Mouse (Mus musculus) stomach, postnatal 0 days (tissue): ENCODE measurements around the gene Arntl. TPM values are rescaled to one million over a fixed set of nuclear protein-coding genes. Genes with fewer than 3 reads are reported as not detected.
A peak's percentile ranks its signal among the peaks of the same experiment; 100 is the strongest.

Experiments used
- ATAC-seq: fragments of 200-750 bp; cut with Nextera tagmentation; 2 replicates; pipeline ENCODE4 v1.8.0; 2017; ENCODE audit not compliant: low FRiP score, low TSS enrichment
- DNase-seq: peaks from one replicate; pipeline ENCODE4 v3.0.0-alpha.2; 2016; ENCODE audit warnings: low spot score
- H3K27ac ChIP-seq: fragments of 300-500 bp; sonication (generic); replicated peaks from 2 replicates; pipeline ENCODE4 v1.5.1; 2014; ENCODE audit warnings: mild to moderate bottlenecking, control low read depth
- H3K27me3 ChIP-seq: fragments of 300-500 bp; sonication (generic); 2 replicates; pipeline ENCODE4 v1.6.1; 2014; ENCODE audit warnings: low read length; ENCODE audit not compliant: control insufficient read depth, insufficient read depth
- H3K36me3 ChIP-seq: fragments of 300-500 bp; sonication (generic); 2 replicates; pipeline ENCODE4 v1.6.1; 2014; ENCODE audit warnings: low read length, mixed read lengths; ENCODE audit not compliant: control insufficient read depth, insufficient read depth
- H3K4me1 ChIP-seq: fragments of 300-500 bp; sonication (generic); replicated peaks from 2 replicates; pipeline ENCODE4 v1.6.1; 2014; ENCODE audit warnings: antibody characterized with exemption; ENCODE audit not compliant: control insufficient read depth, insufficient read depth
- H3K4me2 ChIP-seq: fragments of 300-500 bp; sonication (generic); replicated peaks from 2 replicates; pipeline ENCODE4 v1.6.1; 2014; ENCODE audit warnings: low read depth, mild to moderate bottlenecking, control low read depth, moderate library complexity
- H3K4me3 ChIP-seq: fragments of 300-500 bp; sonication (generic); 2 replicates; pipeline ENCODE4 v1.5.1; 2014; ENCODE audit warnings: low read depth, low read length, control low read depth
- H3K9ac ChIP-seq: fragments of 300-500 bp; sonication (generic); 2 replicates; pipeline ENCODE4 v1.6.1; 2014; ENCODE audit warnings: mild to moderate bottlenecking, low read length, control low read depth, mixed read lengths
- H3K9me3 ChIP-seq: fragments of 300-500 bp; sonication (generic); 2 replicates; pipeline ENCODE4 v1.6.1; 2016; ENCODE audit warnings: low read length; ENCODE audit not compliant: control insufficient read depth
- CTCF ChIP-seq: IDR thresholded peaks from 2 replicates; pipeline ENCODE4 v1.5.1; 2016; ENCODE audit warnings: antibody characterized with exemption, low read depth, mild to moderate bottlenecking, moderate library complexity
- EP300 ChIP-seq: optimal IDR thresholded peaks from 2 replicates; pipeline ENCODE3; 2016; ENCODE audit warnings: antibody characterized with exemption
- whole genome bisulfite sequencing: fragments of 180-500 bp; shearing (Covaris S2); extraction: QIAGEN DNeasy Blood & Tissue Kit; methylation state at CpG from one replicate; pipeline ENCODE4 v1.1.7; 2014; 5-methylcytosine and 5-hydroxymethylcytosine counted together
- polyA plus RNA-seq: library from polyadenylated mRNA; unstranded; fragments of >200 nt; fragmentation: Nextera tagmentation; extraction: Ambion mirVana; gene quantifications from 2 replicates; pipeline ENCODE4 v1.2.1, GENCODE M21; 2015

Gene Arntl
- polyA plus RNA-seq, 1 experiment from 2014 or later = 6.6 TPM

GRCm38 (mm10) chr7:113241901-113242661 is 34.8 kb downstream of the Arntl start:
- H3K4me2 ChIP-seq = no peak overlapping the region
- 37% methylated on average over 12 of the region's 12 CpGs for WGBS
- DNase-seq (peak; percentile 38), ATAC-seq (peak; percentile 36; the same call in 1 of the 2 replicates)
- H3K27me3 ChIP-seq = no peaks in the 10 kb centered on the region
- peak overlapping the region; percentile 79 for H3K27ac ChIP-seq
- H3K4me1 ChIP-seq = peaks cover 15% of the 10 kb centered on the region
- H3K9me3 ChIP-seq = no peaks in the 10 kb centered on the region
- no peak overlapping the region for H3K9ac ChIP-seq
- no peaks in the 10 kb centered on the region for H3K36me3 ChIP-seq
- H3K4me3 ChIP-seq = no peak overlapping the region
- TF ChIP-seq EP300 = no peak

DNA sequence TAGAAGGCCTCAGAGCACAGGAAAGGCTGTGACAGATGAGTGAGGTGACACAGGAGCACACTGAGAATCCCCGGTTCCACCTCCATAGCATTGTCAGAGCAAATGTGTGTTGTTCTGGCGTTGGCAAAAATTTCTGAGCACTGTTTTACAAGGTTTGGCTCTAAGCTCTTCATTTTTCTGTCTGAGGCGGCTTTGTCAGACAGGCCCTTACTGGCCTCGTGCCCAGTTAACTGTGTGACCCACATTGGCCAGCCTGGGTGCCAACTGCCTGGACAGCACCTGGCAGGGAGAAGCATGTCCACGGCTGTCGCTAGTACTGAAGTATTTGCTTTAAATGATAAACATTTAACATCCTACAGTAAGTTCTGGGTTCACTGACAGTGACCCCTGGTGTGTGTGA is 35.4 kb downstream of the Arntl start:
- Histone ChIP-seq H3K9ac (no peak overlapping the region), H3K4me3 (no peak overlapping the region), H3K27ac (no peak overlapping the region), H3K4me2 (no peak overlapping the region), H3K9me3 (no peaks in the 10 kb centered on the region), H3K27me3 (no peaks in the 10 kb centered on the region), H3K4me1 (peaks cover 15% of the 10 kb centered on the region), H3K36me3 (no peaks in the 10 kb centered on the region)
- DNase-seq = peak; percentile 45
- no peak for TF ChIP-seq EP300
- no peak for TF ChIP-seq CTCF
- ATAC-seq = no peak
- WGBS = 43% methylated on average over 6 of the region's 6 CpGs

DNA sequence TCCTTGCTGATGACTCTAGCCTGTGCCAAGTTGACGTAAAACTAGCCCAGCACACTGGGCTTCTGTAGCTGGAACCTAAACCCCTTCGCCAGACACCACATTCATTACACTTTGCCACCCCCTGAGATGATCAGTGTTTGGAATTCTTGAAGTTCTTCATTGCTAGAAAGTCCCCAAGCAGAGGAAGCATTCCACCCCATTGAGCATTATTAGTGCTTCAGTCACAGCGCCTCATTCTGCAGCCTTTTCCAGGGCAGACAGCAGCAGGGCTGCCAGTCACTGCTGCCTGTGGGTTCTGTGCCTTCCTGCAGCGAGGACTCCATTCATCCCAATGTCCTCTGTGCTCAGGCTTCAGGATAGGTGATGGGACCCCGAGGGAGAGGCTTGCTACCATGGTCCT is 37.9 kb downstream of the Arntl start:
- H3K4me2 ChIP-seq = no peak overlapping the region
- no peak overlapping the region for H3K4me3 ChIP-seq
- H3K27me3 ChIP-seq = no peaks in the 10 kb centered on the region
- TF ChIP-seq CTCF (no peak), EP300 (no peak)
- no peak overlapping the region for H3K9ac ChIP-seq
- H3K9me3 ChIP-seq = no peaks in the 10 kb centered on the region
- DNase-seq (no peak), ATAC-seq (no peak)
- H3K4me1 ChIP-seq = peaks cover 20% of the 10 kb centered on the region
- H3K27ac ChIP-seq = no peak overlapping the region
- 82% methylated on average over 5 of the region's 5 CpGs for WGBS
- no peaks in the 10 kb centered on the region for H3K36me3 ChIP-seq

DNA sequence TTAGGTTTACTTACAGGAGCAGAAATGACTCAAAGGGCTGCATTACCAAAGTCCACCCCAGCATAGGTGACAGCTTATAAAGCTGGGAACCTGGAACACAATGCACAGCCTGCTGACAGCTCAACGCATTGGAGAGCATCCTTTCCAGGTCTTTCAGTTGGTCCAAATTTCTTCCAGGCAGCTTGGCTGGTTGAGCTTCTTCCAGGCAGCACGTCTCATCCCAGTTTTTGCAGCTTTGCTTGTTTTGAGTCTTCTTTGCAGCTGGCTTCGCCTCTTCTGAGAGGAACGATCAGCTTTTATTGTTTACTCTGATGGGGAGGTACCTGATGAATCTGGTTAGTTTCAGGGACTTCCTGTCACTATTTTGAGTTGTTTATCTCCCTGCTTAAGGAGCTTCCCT is 39.2 kb downstream of the Arntl start:
- no peak for TF ChIP-seq CTCF
- no peak for TF ChIP-seq EP300
- Histone ChIP-seq H3K27ac (0 out of 2 replicates have a peak overlapping the region, but pooled peaks have one; percentile 13), H3K9me3 (no peaks in the 10 kb centered on the region), H3K36me3 (no peaks in the 10 kb centered on the region), H3K4me2 (no peak overlapping the region), H3K4me3 (no peak overlapping the region), H3K9ac (no peak overlapping the region), H3K4me1 (peaks cover 18% of the 10 kb centered on the region), H3K27me3 (no peaks in the 10 kb centered on the region)
- ATAC-seq = no peak
- DNase-seq = no peak
- WGBS = 63% methylated on average over 4 of the region's 4 CpGs

DNA sequence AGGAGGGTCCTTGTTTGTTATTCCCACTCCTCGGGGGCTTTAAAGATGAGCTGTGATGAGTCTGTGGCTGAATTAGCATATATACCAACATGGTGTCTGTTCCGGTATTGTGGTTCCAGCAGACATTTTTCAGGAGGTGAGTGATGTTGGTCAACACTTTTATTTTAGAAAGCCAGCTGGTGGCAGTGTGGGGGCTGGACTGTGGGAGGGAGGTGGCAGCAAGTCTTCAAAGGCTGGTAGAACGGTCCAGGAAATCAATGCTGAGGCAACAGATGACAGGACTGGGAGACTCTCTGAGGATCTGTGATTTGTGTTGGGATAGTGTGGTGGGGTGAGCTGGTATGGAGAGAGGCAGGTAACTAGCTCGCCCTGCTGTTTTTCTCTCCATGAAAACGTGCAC is 39.9 kb downstream of the Arntl start:
- TF ChIP-seq EP300 (no peak), CTCF (no peak)
- H3K4me2 ChIP-seq = no peak overlapping the region
- H3K9ac ChIP-seq = no peak overlapping the region
- no peak for DNase-seq
- WGBS = 78% methylated on average over 5 of the region's 5 CpGs
- no peaks in the 10 kb centered on the region for H3K9me3 ChIP-seq
- no peaks in the 10 kb centered on the region for H3K36me3 ChIP-seq
- H3K4me3 ChIP-seq = no peak overlapping the region
- H3K4me1 ChIP-seq = peaks cover 17% of the 10 kb centered on the region
- H3K27ac ChIP-seq = no peak overlapping the region
- no peak for ATAC-seq
- H3K27me3 ChIP-seq = no peaks in the 10 kb centered on the region

DNA sequence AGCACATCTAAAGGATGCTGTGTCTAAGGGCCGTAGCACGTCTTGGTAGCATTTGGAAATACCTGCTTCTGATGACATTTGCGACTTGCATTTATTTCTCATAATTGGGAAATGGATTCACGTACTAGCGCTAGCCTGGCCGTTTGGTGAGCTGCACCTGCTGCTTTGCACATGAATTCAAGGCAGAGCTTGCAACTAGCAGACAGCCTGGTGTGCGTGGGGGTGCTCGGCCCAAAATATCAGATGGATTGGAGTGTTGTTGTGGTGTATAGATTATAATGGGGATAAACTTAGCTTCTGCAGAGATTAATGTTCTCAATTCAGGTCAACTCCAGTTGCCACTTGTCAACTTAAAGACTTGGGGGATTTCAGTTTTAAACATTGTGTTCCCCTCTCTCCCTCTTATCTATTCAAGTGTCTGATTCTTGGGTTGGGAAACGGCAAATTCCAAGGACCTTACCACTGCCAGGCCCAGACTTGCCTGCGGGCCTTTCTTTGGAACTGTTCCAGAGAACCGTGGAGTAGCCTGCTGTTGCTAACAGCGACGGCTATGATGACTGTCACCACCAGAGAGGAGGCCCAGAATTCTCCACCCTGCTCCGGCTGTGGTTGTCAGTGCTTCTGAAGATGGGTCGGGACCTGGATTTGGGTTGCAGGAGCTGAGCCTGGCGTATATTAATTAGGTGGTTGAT is 42.0 kb downstream of the Arntl start:
- ATAC-seq (no peak), DNase-seq (peak; percentile 37)
- H3K4me1 ChIP-seq = peaks cover 15% of the 10 kb centered on the region
- no peak overlapping the region for H3K4me2 ChIP-seq
- H3K36me3 ChIP-seq = no peaks in the 10 kb centered on the region
- no peak overlapping the region for H3K4me3 ChIP-seq
- 46% methylated on average over 16 of the region's 16 CpGs for WGBS
- TF ChIP-seq EP300 (no peak), CTCF (no peak)
- H3K9ac ChIP-seq = no peak overlapping the region
- H3K27me3 ChIP-seq = no peaks in the 10 kb centered on the region
- H3K9me3 ChIP-seq = no peaks in the 10 kb centered on the region
- H3K27ac ChIP-seq = 0 out of 2 replicates have a peak overlapping the region, but pooled peaks have one; percentile 8
